Mouse (Mus musculus) hindbrain, embryonic 12.5 days (tissue): ENCODE data around the gene Zfp90. TPM values are rescaled to one million over a fixed set of nuclear protein-coding genes. Genes with fewer than 3 reads are reported as not detected.
A peak's percentile ranks its signal among the peaks of the same experiment; 100 is the strongest.

Source experiments
- ATAC-seq: fragments of 200-750 bp; cut with Nextera tagmentation; 2 replicates; pipeline ENCODE4 v1.8.0; 2017; ENCODE audit warnings: moderate TSS enrichment; ENCODE audit not compliant: low FRiP score
- H3K27ac ChIP-seq: fragments of 300-500 bp; sonication (generic); 2 replicates; pipeline ENCODE4 v1.5.1; 2016; ENCODE audit warnings: mild to moderate bottlenecking
- H3K27me3 ChIP-seq: fragments of 300-500 bp; sonication (generic); 2 replicates; pipeline ENCODE4 v1.6.1; 2016; ENCODE audit warnings: mild to moderate bottlenecking
- H3K36me3 ChIP-seq: fragments of 300-500 bp; sonication (generic); 2 replicates; pipeline ENCODE4 v1.6.1; 2016; ENCODE audit warnings: mild to moderate bottlenecking
- H3K4me1 ChIP-seq: fragments of 300-500 bp; sonication (generic); 2 replicates; pipeline ENCODE4 v1.6.1; 2016
- H3K4me2 ChIP-seq: fragments of 300-500 bp; sonication (generic); replicated peaks from 2 replicates; pipeline ENCODE4 v1.6.1; 2016; ENCODE audit warnings: mild to moderate bottlenecking
- H3K4me3 ChIP-seq: fragments of 300-500 bp; sonication (generic); 2 replicates; pipeline ENCODE4 v1.5.1; 2016; ENCODE audit warnings: mild to moderate bottlenecking
- H3K9ac ChIP-seq: fragments of 300-500 bp; sonication (generic); 2 replicates; pipeline ENCODE4 v1.6.1; 2016; ENCODE audit warnings: mild to moderate bottlenecking, moderate library complexity
- H3K9me3 ChIP-seq: fragments of 300-500 bp; sonication (generic); replicated peaks from 2 replicates; pipeline ENCODE4 v1.6.1; 2016; ENCODE audit warnings: mild to moderate bottlenecking
- WGBS: fragments of 180-500 bp; shearing (Covaris S2); methylation state at CpG from one replicate; pipeline ENCODE4 v1.1.7; 2016; 5-methylcytosine and 5-hydroxymethylcytosine counted together
- polyA plus RNA-seq: library from polyadenylated mRNA; unstranded; fragments of >200 nt; fragmentation: Nextera tagmentation; extraction: Ambion mirVana; gene quantifications from 2 replicates; pipeline ENCODE4 v1.2.1, GENCODE M21; 2016

Gene Zfp90
- polyA plus RNA-seq, result 36.0 and 37.3 TPM in 2 replicates

DNA sequence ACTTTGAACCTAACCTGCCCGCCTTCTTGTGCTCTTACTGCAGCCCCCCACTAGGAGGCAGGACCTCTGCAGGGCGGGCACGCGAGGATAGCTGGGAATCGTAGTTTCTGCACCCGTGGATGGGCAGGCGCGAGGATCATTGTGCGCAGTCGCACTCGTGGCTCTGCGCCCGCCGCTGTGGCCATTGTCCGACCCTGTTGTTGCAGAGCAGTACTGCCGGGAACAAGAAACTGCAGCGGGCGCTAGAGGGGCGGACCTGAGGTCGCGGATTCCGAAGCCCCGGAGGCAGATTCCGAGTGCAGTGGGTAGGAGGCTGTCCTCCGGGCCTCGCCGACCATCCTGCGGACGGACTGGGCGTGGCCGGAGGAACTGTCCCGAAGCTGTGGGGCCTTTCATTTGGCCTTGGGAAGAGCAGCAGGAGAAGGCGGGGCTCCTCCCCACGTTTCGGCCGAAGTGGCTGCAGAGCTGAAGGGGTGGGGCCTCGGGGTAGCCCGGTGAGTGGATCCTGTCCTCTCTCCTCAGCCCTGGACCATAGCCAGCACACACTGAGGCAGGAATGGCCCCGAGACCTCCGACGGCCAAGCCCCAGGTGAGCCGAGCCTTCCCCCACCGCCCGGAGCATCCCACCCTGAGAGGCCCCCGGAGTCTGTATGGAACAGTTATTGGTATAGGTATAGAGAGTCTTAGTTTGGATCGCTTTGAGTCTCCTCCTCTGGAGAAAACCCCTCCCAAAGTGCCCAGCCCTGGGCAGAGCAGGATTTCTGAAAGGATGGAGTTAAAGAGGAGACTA, at the start of gene Zfp90:
TSS of gene Zfp90 (plus strand) at position 146 of the 790 bp plus-strand sequence.
- H3K4me1 ChIP-seq, result peaks cover 13% of the 10 kb centered on the region
- peak within 1 kb of the TSS; percentile 78 for H3K9ac ChIP-seq
- peaks cover 33% of the 10 kb centered on the region for H3K36me3 ChIP-seq
- H3K4me2 ChIP-seq, result peak within 1 kb of the TSS; percentile 66
- ATAC-seq, result peak; percentile 98
- H3K9me3 ChIP-seq, result peaks cover 18% of the 10 kb centered on the region
- under 1% methylated on average over 46 of the region's 46 CpGs for WGBS
- peak within 1 kb of the TSS; percentile 98 for H3K27ac ChIP-seq
- H3K4me3 ChIP-seq, result peak within 1 kb of the TSS; percentile 65
- no peaks in the 10 kb centered on the region for H3K27me3 ChIP-seq

DNA sequence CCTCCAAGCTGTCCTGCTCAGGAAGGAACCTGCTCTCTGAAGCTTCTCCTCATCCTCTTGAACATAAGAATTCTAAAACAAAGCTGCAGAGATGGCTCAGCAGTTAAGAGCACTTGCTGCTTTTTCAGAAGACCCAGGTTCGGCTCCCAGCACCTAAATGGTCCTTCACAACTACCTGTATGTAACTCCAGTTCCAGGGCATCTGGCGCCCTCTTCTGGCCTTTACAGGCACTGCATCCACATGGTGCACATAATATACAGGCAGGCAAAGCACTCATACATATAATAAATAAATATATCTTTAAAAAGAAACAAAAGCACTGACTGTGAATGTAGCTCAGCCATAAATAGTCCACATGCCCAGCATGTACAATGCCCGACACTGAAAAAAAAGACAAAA, 46.6 kb upstream of the Zfp90 start:
- H3K4me2 ChIP-seq, result no peak overlapping the region
- WGBS, result 71% methylated on average over 3 of the region's 3 CpGs
- no peak overlapping the region for H3K4me3 ChIP-seq
- no peaks in the 10 kb centered on the region for H3K4me1 ChIP-seq
- ATAC-seq, result no peak
- H3K9ac ChIP-seq, result no peak overlapping the region
- no peaks in the 10 kb centered on the region for H3K27me3 ChIP-seq
- H3K9me3 ChIP-seq, result no peaks in the 10 kb centered on the region
- H3K27ac ChIP-seq, result no peak overlapping the region
- H3K36me3 ChIP-seq, result no peaks in the 10 kb centered on the region

DNA sequence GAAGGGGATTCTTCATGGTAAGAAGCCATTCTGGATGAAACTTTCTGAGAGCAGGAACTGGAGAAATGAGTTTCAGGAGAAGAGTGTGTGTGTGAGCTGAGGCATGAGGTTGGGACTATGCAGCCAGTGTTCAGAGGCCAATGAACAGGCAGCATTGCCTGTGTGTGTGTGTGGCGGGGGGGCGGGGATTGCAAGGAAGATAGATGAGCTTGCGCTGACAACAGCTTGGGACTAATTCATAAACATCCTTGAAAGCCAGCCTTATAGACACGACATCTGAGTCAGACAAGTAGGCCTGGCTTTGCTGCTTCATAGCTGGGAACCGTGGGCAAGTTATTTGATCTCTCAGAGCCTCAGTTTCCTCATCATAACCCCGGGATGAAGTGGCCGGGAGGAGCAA, 46.1 kb upstream of the Zfp90 start:
- no peaks in the 10 kb centered on the region for H3K9me3 ChIP-seq
- H3K9ac ChIP-seq, result no peak overlapping the region
- H3K4me3 ChIP-seq, result no peak overlapping the region
- 79% methylated on average over 7 of the region's 7 CpGs for WGBS
- H3K27me3 ChIP-seq, result no peaks in the 10 kb centered on the region
- ATAC-seq, result no peak
- no peaks in the 10 kb centered on the region for H3K4me1 ChIP-seq
- H3K27ac ChIP-seq, result no peak overlapping the region
- H3K36me3 ChIP-seq, result no peaks in the 10 kb centered on the region
- H3K4me2 ChIP-seq, result no peak overlapping the region

DNA sequence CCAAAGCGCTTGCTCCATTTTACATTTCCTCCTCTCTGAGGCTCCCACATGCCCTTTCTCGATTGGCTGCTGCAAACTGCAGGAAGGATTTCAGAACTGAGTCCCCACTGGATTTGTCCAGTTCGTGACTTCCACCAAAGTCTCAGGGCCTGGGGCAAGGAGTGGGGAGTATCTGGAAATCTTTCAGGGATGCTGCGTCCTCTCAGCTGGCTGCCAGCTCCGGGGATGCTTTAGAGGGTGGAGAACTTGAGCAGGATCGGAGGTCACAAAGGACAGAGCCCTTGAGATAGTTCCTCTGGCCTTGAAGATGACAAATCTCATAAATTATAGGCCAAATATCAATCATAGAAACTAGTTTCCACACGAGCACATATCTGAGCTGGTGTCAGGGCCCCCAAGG, 39.2 kb upstream of the Zfp90 start:
- Histone ChIP-seq H3K36me3 (no peaks in the 10 kb centered on the region), H3K27me3 (no peaks in the 10 kb centered on the region), H3K9ac (no peak overlapping the region), H3K9me3 (no peaks in the 10 kb centered on the region), H3K4me2 (no peak overlapping the region), H3K27ac (no peak overlapping the region), H3K4me3 (no peak overlapping the region), H3K4me1 (peaks cover 10% of the 10 kb centered on the region)
- ATAC-seq, result no peak
- WGBS, result 76% methylated on average over 7 of the region's 7 CpGs

DNA sequence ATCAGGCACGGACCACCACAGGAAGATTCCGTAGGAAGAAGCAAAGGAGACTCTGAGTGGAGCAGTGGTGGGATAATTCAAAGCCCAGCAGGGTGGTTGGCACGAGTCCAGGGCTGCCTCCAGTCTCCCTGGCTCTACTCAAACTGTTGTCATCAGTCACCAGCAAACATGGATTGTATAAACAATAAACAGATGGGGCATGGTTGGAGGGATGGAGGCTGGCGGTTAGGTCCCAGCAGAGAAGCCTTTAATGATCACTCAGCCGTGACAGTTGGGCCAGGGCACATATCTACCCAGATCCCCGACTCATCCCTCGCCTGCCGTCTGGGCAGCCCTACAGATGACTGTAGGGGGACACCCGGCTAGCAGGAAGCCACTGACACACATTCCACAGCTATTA, 38.3 kb upstream of the Zfp90 start:
- peaks cover 10% of the 10 kb centered on the region for H3K4me1 ChIP-seq
- H3K9me3 ChIP-seq, result no peaks in the 10 kb centered on the region
- no peak overlapping the region for H3K4me3 ChIP-seq
- WGBS, result 15% methylated on average over 9 of the region's 9 CpGs
- H3K9ac ChIP-seq, result no peak overlapping the region
- H3K27ac ChIP-seq, result no peak overlapping the region
- no peak overlapping the region for H3K4me2 ChIP-seq
- no peaks in the 10 kb centered on the region for H3K36me3 ChIP-seq
- peak; percentile 78 for ATAC-seq
- no peaks in the 10 kb centered on the region for H3K27me3 ChIP-seq

DNA sequence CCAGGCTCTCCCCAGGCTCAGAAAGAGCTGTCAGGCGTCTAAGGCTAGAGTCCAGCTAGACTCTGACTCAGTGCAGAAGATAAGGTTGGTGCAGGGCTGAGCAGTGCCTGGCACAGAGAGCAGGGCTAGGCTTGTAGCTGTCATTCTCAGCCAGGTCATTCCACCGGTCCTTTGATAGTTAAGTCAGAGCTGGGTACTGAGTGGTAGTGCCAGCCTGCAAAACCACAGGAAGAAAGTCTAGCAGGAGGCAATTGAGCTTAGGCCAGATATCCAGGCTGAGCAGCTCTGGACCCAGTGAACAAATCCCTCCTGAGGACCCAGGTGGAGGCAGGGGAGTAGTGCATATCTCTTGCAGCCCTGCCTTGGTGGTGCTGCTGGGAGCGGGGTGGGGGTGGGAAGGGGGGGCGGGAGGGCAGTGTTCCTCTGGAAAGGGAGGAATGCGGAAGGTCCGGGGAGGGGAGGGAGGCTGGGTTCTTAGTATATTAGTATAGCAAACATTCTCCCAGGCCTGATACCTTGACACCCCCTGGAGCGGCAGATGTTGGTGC, 36.6 kb upstream of the Zfp90 start:
- ATAC-seq, result no peak
- H3K4me3 ChIP-seq, result no peak overlapping the region
- H3K27ac ChIP-seq, result no peak overlapping the region; the same call in 1 of the 2 replicates
- H3K4me2 ChIP-seq, result no peak overlapping the region
- no peaks in the 10 kb centered on the region for H3K36me3 ChIP-seq
- H3K4me1 ChIP-seq, result peaks cover 10% of the 10 kb centered on the region
- 66% methylated on average over 6 of the region's 7 CpGs for WGBS
- no peaks in the 10 kb centered on the region for H3K9me3 ChIP-seq
- H3K9ac ChIP-seq, result no peak overlapping the region
- no peaks in the 10 kb centered on the region for H3K27me3 ChIP-seq

DNA sequence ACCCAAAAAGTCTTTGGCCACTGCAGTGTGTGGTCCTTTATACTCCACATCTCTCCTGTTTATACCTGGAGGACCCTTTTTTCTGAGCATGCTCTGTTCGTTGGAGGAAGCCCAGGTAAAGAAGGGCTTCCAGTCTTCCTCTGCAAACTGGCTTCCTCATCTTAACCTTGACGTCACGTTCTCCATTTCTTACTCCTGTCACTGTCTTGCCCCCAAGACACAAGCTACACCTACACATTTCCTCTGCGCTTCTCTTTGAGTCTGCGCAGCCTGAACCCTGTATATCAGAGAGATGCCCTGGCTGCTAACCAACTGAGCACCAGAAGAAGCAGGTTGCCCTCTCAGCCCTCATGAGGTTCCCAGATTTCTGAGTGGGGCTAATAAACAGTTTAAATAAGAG, 35.8 kb upstream of the Zfp90 start:
- Histone ChIP-seq H3K9ac (no peak overlapping the region), H3K9me3 (no peaks in the 10 kb centered on the region), H3K4me2 (no peak overlapping the region), H3K4me1 (peaks cover 10% of the 10 kb centered on the region), H3K27me3 (no peaks in the 10 kb centered on the region), H3K4me3 (no peak overlapping the region), H3K27ac (no peak overlapping the region), H3K36me3 (no peaks in the 10 kb centered on the region)
- WGBS, result 90% methylated on average over 5 of the region's 5 CpGs
- no peak for ATAC-seq

DNA sequence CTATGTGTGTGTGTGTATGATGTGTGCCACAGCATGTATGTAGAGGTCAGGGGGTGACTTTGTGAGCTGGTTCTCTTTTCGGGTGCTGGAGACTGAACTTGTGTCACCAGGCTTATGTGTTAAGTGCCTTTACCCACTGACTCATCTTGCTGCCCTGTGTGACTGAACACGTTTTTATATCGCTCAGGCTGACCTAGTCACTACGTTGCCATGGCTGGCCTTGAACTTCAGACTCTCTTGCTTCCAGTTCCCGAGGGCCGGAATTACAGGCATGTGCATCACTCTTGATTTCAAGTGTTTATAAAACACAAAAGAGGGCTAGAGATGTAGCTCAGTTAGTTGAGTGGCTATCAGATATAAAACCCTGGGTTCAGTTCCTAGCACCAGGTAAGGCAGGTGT, 34.1 kb upstream of the Zfp90 start:
- H3K4me1 ChIP-seq, result peaks cover 10% of the 10 kb centered on the region
- no peak for ATAC-seq
- no peaks in the 10 kb centered on the region for H3K27me3 ChIP-seq
- no peaks in the 10 kb centered on the region for H3K36me3 ChIP-seq
- H3K9ac ChIP-seq, result no peak overlapping the region
- 88% methylated on average over 6 of the region's 6 CpGs for WGBS
- H3K27ac ChIP-seq, result no peak overlapping the region
- H3K4me3 ChIP-seq, result no peak overlapping the region
- H3K4me2 ChIP-seq, result no peak overlapping the region
- no peaks in the 10 kb centered on the region for H3K9me3 ChIP-seq

DNA sequence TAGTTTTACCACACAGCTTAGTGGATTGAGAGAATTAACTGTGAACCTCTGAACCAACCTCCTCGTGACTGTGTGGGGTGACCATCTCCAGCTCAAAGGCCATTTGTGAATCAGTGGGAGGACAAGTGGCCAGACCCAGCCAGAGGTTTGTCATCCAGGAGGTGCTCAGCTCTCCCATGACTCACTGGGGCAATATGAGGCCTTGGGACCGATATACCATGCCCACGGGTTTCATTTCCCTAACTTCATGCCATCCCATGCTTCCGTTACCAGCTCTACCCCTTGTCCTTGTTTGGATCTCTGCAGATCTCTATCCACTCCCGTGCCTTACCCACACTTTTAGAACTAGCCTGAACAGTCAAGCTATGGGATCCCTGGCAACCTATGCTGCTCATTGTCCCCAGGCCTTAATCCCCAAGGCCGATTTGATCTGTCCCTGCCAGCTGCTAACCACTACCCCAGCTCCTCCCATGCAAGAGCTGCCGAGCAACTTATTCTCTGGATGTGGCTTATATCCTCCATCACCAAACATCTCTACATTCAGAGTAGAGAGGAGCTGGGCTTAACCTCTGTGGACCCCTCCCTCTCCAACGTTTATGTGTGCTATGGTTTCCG, 27.2 kb upstream of the Zfp90 start:
- no peak for ATAC-seq
- no peak overlapping the region for H3K27ac ChIP-seq
- H3K9me3 ChIP-seq, result no peaks in the 10 kb centered on the region
- H3K4me1 ChIP-seq, result no peaks in the 10 kb centered on the region
- 89% methylated on average over 9 of the region's 9 CpGs for WGBS
- H3K36me3 ChIP-seq, result no peaks in the 10 kb centered on the region
- H3K9ac ChIP-seq, result no peak overlapping the region
- H3K27me3 ChIP-seq, result no peaks in the 10 kb centered on the region
- H3K4me3 ChIP-seq, result no peak overlapping the region
- no peak overlapping the region for H3K4me2 ChIP-seq

DNA sequence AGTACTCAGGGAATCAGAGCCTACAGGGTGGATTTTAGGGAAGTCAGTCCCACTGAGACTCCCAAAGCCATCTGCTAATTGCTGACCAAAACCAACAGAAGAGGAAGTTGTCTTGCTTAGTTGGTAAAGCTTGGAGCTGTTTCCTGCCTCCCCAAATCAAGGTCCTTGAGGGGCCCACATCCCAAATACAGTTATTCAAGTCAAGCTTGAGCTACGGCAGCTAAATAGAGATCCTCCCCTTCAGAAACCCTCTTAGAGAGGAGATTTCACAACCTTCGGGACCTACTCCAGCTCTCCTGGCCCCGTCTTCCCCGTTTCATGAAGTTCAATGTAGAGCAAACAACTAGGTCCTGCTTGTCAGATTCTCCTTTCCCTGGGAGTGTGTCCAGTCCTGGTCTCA, 20.6 kb upstream of the Zfp90 start:
- H3K9me3 ChIP-seq, result no peaks in the 10 kb centered on the region
- no peak for ATAC-seq
- no peak overlapping the region for H3K4me3 ChIP-seq
- H3K9ac ChIP-seq, result no peak overlapping the region
- H3K36me3 ChIP-seq, result no peaks in the 10 kb centered on the region
- H3K4me1 ChIP-seq, result no peaks in the 10 kb centered on the region
- H3K4me2 ChIP-seq, result no peak overlapping the region
- WGBS, result 95% methylated on average over 4 of the region's 4 CpGs
- no peaks in the 10 kb centered on the region for H3K27me3 ChIP-seq
- H3K27ac ChIP-seq, result no peak overlapping the region

DNA sequence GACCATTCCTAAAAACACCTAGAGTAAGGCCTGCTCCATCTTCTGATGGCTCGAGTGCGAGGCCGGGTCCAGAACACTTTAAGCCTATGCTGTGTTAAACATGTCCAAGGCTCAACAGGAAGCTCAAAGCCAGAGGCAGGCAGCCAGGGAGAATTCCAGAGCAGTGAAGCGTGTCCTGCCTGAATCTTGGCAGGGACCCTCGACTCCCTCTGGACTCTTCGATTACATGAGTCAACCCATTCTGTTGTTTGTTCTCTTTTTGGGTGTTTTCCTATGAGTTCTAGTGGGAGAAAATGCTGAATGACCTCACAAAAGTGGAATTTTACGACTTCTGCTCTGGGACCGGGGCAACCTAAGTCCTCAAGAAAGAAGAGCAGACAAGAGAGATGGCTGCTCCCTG, 15.4 kb upstream of the Zfp90 start:
- Histone ChIP-seq H3K27me3 (no peaks in the 10 kb centered on the region), H3K4me3 (no peak overlapping the region), H3K9ac (no peak overlapping the region), H3K9me3 (no peaks in the 10 kb centered on the region), H3K27ac (no peak overlapping the region), H3K4me1 (peaks cover 2% of the 10 kb centered on the region), H3K4me2 (no peak overlapping the region), H3K36me3 (no peaks in the 10 kb centered on the region)
- WGBS, result 71% methylated on average over 8 of the region's 8 CpGs
- ATAC-seq, result no peak

DNA sequence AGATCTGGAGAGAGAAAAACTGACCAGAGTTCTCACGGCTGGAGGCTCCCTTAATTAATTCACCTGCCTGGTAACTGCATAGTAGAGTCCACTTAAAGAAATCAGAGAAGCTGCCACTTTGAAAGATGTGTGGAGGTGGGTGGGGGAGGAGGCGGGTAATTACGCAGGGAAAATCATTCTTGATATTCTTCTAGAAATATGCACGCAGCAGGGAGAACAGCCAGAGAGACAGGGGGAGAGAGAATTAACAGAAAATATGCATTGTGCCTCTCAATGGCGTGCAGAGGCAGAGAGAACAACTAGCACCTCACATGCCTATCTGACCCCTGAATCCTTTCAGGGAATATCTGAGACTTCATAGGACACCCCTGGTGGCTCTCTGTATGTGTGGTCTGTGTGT, 14.9 kb upstream of the Zfp90 start:
- Histone ChIP-seq H3K4me3 (no peak overlapping the region), H3K9ac (no peak overlapping the region), H3K27me3 (no peaks in the 10 kb centered on the region), H3K36me3 (no peaks in the 10 kb centered on the region), H3K9me3 (no peaks in the 10 kb centered on the region), H3K4me2 (no peak overlapping the region), H3K27ac (no peak overlapping the region), H3K4me1 (peaks cover 7% of the 10 kb centered on the region)
- 57% methylated on average over 5 of the region's 5 CpGs for WGBS
- ATAC-seq, result no peak
